Mouse (Mus musculus): ENCODE measurements around the gene Pced1b. TPM values are rescaled to one million over a fixed set of nuclear protein-coding genes. Genes with fewer than 3 reads are reported as not detected.

Gene Pced1b
- polyA plus RNA-seq, 1 experiment from 2014 or later = 3.4 TPM

DNA sequence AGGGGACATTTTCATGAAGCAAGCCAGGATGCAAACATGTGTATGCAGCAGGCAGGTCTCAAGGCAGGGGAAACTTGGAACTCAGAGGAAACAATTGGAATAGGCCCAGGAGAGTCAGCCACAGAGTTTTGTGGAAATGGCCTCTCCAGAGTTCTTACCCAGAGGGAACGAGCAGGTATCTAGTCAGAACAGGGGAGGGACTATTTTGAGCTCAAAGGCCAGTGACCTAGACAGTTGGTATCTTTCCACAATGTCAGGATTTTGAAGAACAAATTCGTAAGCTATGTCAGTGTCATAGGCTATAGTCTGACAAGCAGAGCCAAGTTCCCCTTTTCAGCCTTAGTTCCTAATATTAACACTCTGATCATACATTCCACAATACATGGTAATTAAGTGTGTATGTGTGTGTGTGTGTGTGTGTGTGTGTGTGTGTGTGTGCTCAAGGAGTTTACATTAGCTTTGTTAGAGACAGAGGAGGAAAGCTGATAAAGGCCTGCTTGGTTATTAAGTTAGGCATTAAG lies 168.6 kb downstream of the Pced1b start:
- H3K36me3 ChIP-seq (ENCODE audit: control insufficient read depth, insufficient read depth) = no peaks in the 10 kb centered on the region
- H3K9ac ChIP-seq (ENCODE audit: low read depth, low read length) = no peak overlapping the region
- H3K4me3 ChIP-seq (ENCODE audit: low read depth, low read length) = no peak overlapping the region
- 21% methylated on average over 2 of the region's 2 CpGs for WGBS (ENCODE audit: insufficient replicate concordance)
- no peaks in the 10 kb centered on the region for H3K9me3 ChIP-seq (replicated peaks; ENCODE audit: control insufficient read depth, low read length)
- no peak for ATAC-seq (ENCODE audit: low read depth)
- H3K4me2 ChIP-seq (ENCODE audit: low read depth, low read length) = no peak overlapping the region
- no peak overlapping the region for H3K27ac ChIP-seq (ENCODE audit: low read length)
- H3K27me3 ChIP-seq (ENCODE audit: control insufficient read depth, insufficient read depth, low read depth, low read length) = no peaks in the 10 kb centered on the region
- no peaks in the 10 kb centered on the region for H3K4me1 ChIP-seq (ENCODE audit: control insufficient read depth, low read depth, low read length)

DNA sequence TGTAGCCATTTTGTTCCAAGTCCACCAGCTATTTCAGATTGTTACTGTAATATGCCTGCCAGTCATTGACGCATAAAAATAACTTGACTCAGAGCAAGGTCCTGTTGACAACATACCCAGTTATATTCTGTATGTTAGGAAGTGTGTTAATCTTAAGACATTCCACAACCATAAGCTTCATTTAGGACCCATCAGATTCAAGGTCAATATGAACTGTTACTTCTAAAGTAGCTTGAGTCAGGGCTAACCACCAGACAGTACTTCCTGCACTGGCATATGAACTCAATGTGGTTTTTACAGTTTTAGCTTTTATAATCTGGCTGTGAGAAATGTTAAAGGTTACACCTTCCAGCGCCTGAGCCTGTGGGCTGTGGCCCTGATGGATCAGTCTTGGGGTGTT lies 173.4 kb downstream of the Pced1b start:
- H3K36me3 ChIP-seq (ENCODE audit: control insufficient read depth, insufficient read depth) = no peaks in the 10 kb centered on the region
- no peak overlapping the region for H3K4me2 ChIP-seq (ENCODE audit: low read depth, low read length)
- H3K9me3 ChIP-seq (replicated peaks; ENCODE audit: control insufficient read depth, low read length) = no peaks in the 10 kb centered on the region
- H3K4me3 ChIP-seq (ENCODE audit: low read depth, low read length) = no peak overlapping the region
- peaks cover 8% of the 10 kb centered on the region for H3K4me1 ChIP-seq (ENCODE audit: control insufficient read depth, low read depth, low read length)
- ATAC-seq (ENCODE audit: low read depth) = no peak
- no peak overlapping the region for H3K27ac ChIP-seq (ENCODE audit: low read length)
- no peaks in the 10 kb centered on the region for H3K27me3 ChIP-seq (ENCODE audit: control insufficient read depth, insufficient read depth, low read depth, low read length)
- WGBS (ENCODE audit: insufficient replicate concordance) = 79% methylated on average over 2 of the region's 2 CpGs
- no peak overlapping the region for H3K9ac ChIP-seq (ENCODE audit: low read depth, low read length)

DNA sequence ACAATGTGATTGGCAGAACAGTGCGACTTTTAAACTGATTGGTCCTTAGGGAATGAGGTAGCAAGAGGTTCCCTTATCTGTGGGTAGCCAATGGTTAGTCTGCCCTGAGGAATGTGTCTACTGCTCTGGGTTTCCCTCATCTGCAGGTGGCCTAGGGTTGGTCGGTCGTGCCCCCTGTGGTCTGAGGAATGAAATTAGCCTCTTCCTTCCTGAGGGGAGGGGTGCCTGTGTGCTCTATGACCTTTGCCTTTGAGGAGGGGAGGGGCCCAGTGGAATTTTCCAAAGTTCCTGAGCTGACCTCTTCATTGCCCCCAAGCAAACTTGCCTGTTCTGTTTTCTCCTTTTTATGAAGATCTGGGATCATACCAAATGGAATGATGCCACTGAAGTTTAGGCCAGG lies 174.6 kb downstream of the Pced1b start:
- H3K9me3 ChIP-seq (replicated peaks; ENCODE audit: control insufficient read depth, low read length) = no peaks in the 10 kb centered on the region
- no peaks in the 10 kb centered on the region for H3K36me3 ChIP-seq (ENCODE audit: control insufficient read depth, insufficient read depth)
- 31% methylated on average over 3 of the region's 3 CpGs for WGBS (ENCODE audit: insufficient replicate concordance)
- no peak for ATAC-seq (ENCODE audit: low read depth)
- H3K9ac ChIP-seq (ENCODE audit: low read depth, low read length) = no peak overlapping the region
- H3K27me3 ChIP-seq (ENCODE audit: control insufficient read depth, insufficient read depth, low read depth, low read length) = no peaks in the 10 kb centered on the region
- no peak overlapping the region for H3K4me3 ChIP-seq (ENCODE audit: low read depth, low read length)
- H3K4me1 ChIP-seq (ENCODE audit: control insufficient read depth, low read depth, low read length) = peaks cover 8% of the 10 kb centered on the region
- H3K27ac ChIP-seq (ENCODE audit: low read length) = no peak overlapping the region
- H3K4me2 ChIP-seq (ENCODE audit: low read depth, low read length) = no peak overlapping the region

DNA sequence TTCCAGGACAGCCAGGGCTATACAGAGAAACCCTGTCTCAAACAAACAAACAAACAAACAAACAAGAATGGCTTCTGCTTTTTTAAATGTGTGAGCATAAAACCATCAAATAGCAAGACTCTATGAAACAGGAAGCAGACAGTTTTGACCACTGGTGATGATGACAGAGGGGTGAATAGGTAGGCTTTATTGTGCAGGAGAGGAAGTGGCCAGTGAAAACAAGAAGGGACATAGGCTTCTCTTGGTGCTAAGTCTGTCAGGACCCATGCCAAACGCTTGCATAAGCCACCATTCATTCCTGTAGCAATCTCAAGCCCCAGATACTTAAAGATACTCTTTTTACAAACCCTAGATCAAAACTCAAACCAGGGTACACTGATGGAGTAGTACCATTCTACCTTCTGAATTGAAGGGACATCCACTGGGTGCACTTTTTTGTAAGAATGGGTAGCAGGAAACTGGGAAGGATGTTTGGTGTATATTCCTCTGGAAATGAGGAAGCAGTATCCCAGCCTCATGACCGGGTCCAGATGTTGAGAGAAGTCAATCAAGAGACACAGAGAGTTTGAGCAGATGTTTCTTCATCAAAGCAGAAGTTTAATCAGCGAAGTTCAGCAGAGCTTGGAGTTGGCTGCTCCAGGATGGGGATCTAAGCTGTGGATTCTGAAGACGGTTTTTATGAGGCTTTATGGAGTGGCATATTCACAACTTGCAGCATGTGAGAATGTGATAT lies 175.5 kb downstream of the Pced1b start:
- no peaks in the 10 kb centered on the region for H3K27me3 ChIP-seq (ENCODE audit: control insufficient read depth, insufficient read depth, low read depth, low read length)
- H3K9ac ChIP-seq (ENCODE audit: low read depth, low read length) = no peak overlapping the region
- no peaks in the 10 kb centered on the region for H3K36me3 ChIP-seq (ENCODE audit: control insufficient read depth, insufficient read depth)
- H3K27ac ChIP-seq (ENCODE audit: low read length) = no peak overlapping the region
- no peak overlapping the region for H3K4me3 ChIP-seq (ENCODE audit: low read depth, low read length)
- 33% methylated on average over 4 of the region's 4 CpGs for WGBS (ENCODE audit: insufficient replicate concordance)
- no peak overlapping the region for H3K4me2 ChIP-seq (ENCODE audit: low read depth, low read length)
- no peak for ATAC-seq (ENCODE audit: low read depth)
- no peaks in the 10 kb centered on the region for H3K9me3 ChIP-seq (replicated peaks; ENCODE audit: control insufficient read depth, low read length)
- peaks cover 8% of the 10 kb centered on the region for H3K4me1 ChIP-seq (ENCODE audit: control insufficient read depth, low read depth, low read length)

DNA sequence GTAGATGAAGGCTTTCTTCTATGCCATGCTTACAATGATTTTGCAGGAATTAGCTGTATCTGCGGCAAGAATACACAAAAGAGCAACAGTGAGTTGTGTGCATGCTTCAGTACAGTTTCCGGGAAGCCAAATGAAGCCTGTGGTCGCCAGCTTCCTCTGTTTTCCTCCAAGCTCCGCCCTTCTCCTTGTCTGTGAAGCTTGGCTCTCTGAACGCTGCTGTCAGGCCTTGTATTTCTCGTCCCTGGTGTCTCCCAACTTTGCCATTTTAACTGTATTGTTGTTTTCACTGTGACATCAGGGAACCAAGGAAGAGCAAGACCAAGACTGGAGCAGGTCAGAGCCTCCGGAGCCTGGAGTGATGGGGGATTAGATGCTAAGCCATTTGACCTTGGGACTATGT lies 177.5 kb downstream of the Pced1b start:
- no peak for ATAC-seq (ENCODE audit: low read depth)
- Histone ChIP-seq H3K27me3 (ENCODE audit: control insufficient read depth, insufficient read depth, low read depth, low read length) (no peaks in the 10 kb centered on the region), H3K9me3 (replicated peaks; ENCODE audit: control insufficient read depth, low read length) (no peaks in the 10 kb centered on the region), H3K36me3 (ENCODE audit: control insufficient read depth, insufficient read depth) (no peaks in the 10 kb centered on the region), H3K4me2 (ENCODE audit: low read depth, low read length) (no peak overlapping the region), H3K9ac (ENCODE audit: low read depth, low read length) (no peak overlapping the region), H3K4me1 (ENCODE audit: control insufficient read depth, low read depth, low read length) (peaks cover 8% of the 10 kb centered on the region), H3K27ac (ENCODE audit: low read length) (no peak overlapping the region), H3K4me3 (ENCODE audit: low read depth, low read length) (no peak overlapping the region)
- WGBS (ENCODE audit: insufficient replicate concordance) = 21% methylated on average over 7 of the region's 7 CpGs

DNA sequence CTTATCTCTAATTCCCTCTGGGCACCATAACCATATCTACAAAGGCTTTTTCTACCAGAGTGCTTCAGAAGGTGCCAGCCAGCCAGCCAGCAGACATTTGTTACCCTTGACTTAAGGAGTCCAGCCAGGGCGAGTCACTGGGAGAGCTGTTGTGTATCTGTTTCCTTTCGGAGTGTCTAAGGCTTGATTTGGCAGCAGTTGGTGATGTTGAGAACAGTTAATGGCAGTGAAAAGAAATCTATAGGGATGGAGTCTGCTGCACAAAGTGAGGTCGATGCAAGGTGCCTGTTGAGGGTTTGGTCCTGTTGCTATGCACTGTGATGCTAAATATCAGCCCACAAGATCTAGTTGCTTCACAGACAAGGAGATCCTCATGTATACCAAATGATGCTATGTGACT lies 178.1 kb downstream of the Pced1b start:
- ATAC-seq (ENCODE audit: low read depth) = no peak
- Histone ChIP-seq H3K27ac (ENCODE audit: low read length) (no peak overlapping the region), H3K9me3 (replicated peaks; ENCODE audit: control insufficient read depth, low read length) (no peaks in the 10 kb centered on the region), H3K9ac (ENCODE audit: low read depth, low read length) (no peak overlapping the region), H3K4me2 (ENCODE audit: low read depth, low read length) (no peak overlapping the region), H3K4me1 (ENCODE audit: control insufficient read depth, low read depth, low read length) (peaks cover 8% of the 10 kb centered on the region), H3K36me3 (ENCODE audit: control insufficient read depth, insufficient read depth) (no peaks in the 10 kb centered on the region), H3K27me3 (ENCODE audit: control insufficient read depth, insufficient read depth, low read depth, low read length) (no peaks in the 10 kb centered on the region), H3K4me3 (ENCODE audit: low read depth, low read length) (no peak overlapping the region)
- 52% methylated on average over 3 of the region's 3 CpGs for WGBS (ENCODE audit: insufficient replicate concordance)

DNA sequence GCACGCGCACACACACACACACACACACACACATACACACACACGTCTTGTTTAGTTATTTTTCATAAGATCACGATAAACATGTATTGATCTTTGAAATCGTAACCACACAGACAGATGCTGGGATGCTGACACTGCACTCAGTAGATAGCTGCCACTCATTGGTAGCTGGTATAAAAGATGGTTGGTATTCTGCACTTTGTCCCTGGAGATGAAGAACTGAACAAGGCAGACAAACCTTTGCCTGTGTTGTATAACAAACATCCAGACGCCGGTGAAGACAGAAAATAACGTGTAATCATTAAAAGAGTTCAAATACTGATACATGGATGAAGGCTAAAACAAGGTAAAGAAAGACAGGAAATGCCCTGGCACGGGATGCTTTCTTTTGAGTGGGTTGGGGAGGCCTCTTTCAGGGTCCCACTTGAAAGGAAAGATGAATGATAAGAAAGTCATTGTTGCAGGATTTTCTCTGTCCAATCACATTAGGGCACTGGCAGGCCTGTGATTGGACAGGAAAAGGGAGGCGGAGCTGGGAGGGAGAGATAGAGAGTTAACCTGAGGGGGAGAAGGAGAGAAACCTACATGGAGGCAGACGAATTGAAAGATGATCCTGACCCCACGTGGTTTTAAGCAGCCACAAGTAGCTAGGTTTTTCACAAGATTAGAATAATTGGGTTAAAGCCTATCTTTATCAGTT lies 182.4 kb downstream of the Pced1b start:
- 64% methylated on average over 12 of the region's 12 CpGs for WGBS (ENCODE audit: insufficient replicate concordance)
- H3K27me3 ChIP-seq (ENCODE audit: control insufficient read depth, insufficient read depth, low read depth, low read length) = no peaks in the 10 kb centered on the region
- H3K4me1 ChIP-seq (ENCODE audit: control insufficient read depth, low read depth, low read length) = no peaks in the 10 kb centered on the region
- no peak overlapping the region for H3K9ac ChIP-seq (ENCODE audit: low read depth, low read length)
- ATAC-seq (ENCODE audit: low read depth) = no peak
- no peak overlapping the region for H3K4me2 ChIP-seq (ENCODE audit: low read depth, low read length)
- H3K36me3 ChIP-seq (ENCODE audit: control insufficient read depth, insufficient read depth) = no peaks in the 10 kb centered on the region
- H3K4me3 ChIP-seq (ENCODE audit: low read depth, low read length) = no peak overlapping the region
- H3K27ac ChIP-seq (ENCODE audit: low read length) = no peak overlapping the region
- no peaks in the 10 kb centered on the region for H3K9me3 ChIP-seq (replicated peaks; ENCODE audit: control insufficient read depth, low read length)

DNA sequence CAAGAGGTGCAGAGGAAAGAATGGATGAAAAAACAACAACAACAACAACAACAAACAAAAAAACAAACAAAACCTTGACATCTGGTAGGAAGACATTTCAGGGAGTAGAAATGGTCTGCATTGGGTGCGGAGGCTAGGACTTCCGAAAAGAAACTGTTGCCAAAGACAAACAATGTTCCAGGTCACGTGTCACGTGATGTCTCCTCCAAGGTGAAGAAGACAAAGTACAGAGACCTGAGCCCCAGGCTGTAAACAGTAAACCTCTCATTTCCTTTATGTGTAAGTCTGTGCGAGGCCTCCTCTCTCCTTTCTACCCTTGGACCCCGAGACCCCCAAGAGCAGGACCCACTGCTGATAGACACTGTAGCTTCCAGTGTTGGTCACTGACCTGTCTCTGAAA lies 184.6 kb downstream of the Pced1b start:
- H3K9ac ChIP-seq (ENCODE audit: low read depth, low read length) = no peak overlapping the region
- no peaks in the 10 kb centered on the region for H3K27me3 ChIP-seq (ENCODE audit: control insufficient read depth, insufficient read depth, low read depth, low read length)
- no peaks in the 10 kb centered on the region for H3K4me1 ChIP-seq (ENCODE audit: control insufficient read depth, low read depth, low read length)
- no peak overlapping the region for H3K27ac ChIP-seq (ENCODE audit: low read length)
- WGBS (ENCODE audit: insufficient replicate concordance) = 74% methylated on average over 6 of the region's 6 CpGs
- no peak overlapping the region for H3K4me2 ChIP-seq (ENCODE audit: low read depth, low read length)
- H3K36me3 ChIP-seq (ENCODE audit: control insufficient read depth, insufficient read depth) = no peaks in the 10 kb centered on the region
- H3K4me3 ChIP-seq (ENCODE audit: low read depth, low read length) = no peak overlapping the region
- ATAC-seq (ENCODE audit: low read depth) = no peak
- H3K9me3 ChIP-seq (replicated peaks; ENCODE audit: control insufficient read depth, low read length) = no peaks in the 10 kb centered on the region; the same call in 1 of the 2 replicates

DNA sequence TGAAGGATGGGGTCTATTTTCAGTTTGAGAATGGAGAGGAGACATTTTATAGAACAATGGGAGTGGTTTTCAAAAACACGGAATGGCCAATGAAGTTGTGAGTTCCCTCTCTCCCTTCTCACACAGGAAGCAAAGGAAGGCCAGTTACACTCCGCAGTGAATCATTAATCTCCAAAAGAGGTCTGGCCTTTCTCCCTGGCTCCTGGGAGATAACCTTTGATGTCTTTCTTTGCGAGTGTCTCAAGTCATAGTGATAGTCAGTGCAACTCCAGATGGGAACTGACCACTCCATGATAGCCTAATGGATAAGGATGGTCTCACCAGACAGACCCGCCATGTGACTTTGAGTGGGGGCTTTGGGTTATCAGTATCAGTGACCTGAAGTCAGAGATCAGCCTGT lies 185.3 kb downstream of the Pced1b start:
- H3K4me1 ChIP-seq (ENCODE audit: control insufficient read depth, low read depth, low read length) = no peaks in the 10 kb centered on the region
- H3K36me3 ChIP-seq (ENCODE audit: control insufficient read depth, insufficient read depth) = no peaks in the 10 kb centered on the region
- H3K27ac ChIP-seq (ENCODE audit: low read length) = no peak overlapping the region
- WGBS (ENCODE audit: insufficient replicate concordance) = 37% methylated on average over 4 of the region's 4 CpGs
- H3K4me3 ChIP-seq (ENCODE audit: low read depth, low read length) = no peak overlapping the region
- no peaks in the 10 kb centered on the region; the same call in 1 of the 2 replicates for H3K9me3 ChIP-seq (replicated peaks; ENCODE audit: control insufficient read depth, low read length)
- H3K4me2 ChIP-seq (ENCODE audit: low read depth, low read length) = no peak overlapping the region
- no peak overlapping the region for H3K9ac ChIP-seq (ENCODE audit: low read depth, low read length)
- no peak for ATAC-seq (ENCODE audit: low read depth)
- no peaks in the 10 kb centered on the region for H3K27me3 ChIP-seq (ENCODE audit: control insufficient read depth, insufficient read depth, low read depth, low read length)

Data from liver, embryonic 16.5 days (tissue).